Mouse (Mus musculus) forebrain, embryonic 11.5 days (tissue): ENCODE measurements around the gene Hist1h1c. TPM values are rescaled to one million over a fixed set of nuclear protein-coding genes. Genes with fewer than 3 reads are reported as not detected.
A peak's percentile ranks its signal among the peaks of the same experiment; 100 is the strongest.

ENCODE experiments used
- ATAC-seq: fragments of 200-750 bp; cut with Nextera tagmentation; replicated peaks from 2 replicates; pipeline ENCODE4 v1.8.0; 2017; ENCODE audit warnings: moderate TSS enrichment; ENCODE audit not compliant: low FRiP score
- DNase-seq: peaks from one replicate; pipeline ENCODE4 v3.0.0-alpha.2; 2017; ENCODE audit warnings: low spot score
- H3K27ac ChIP-seq: fragments of 300-500 bp; sonication (generic); 2 replicates; pipeline ENCODE4 v1.5.1; 2014; ENCODE audit warnings: low read depth, low read length
- H3K27me3 ChIP-seq: fragments of 300-500 bp; sonication (generic); 2 replicates; pipeline ENCODE4 v1.6.1; 2014; ENCODE audit warnings: mild to moderate bottlenecking, low read length, mixed read lengths; ENCODE audit not compliant: control insufficient read depth, insufficient read depth
- H3K36me3 ChIP-seq: fragments of 300-500 bp; sonication (generic); 2 replicates; pipeline ENCODE4 v1.6.1; 2014; ENCODE audit warnings: mild to moderate bottlenecking, low read length, moderate library complexity, mixed read lengths; ENCODE audit not compliant: control insufficient read depth, insufficient read depth
- H3K4me1 ChIP-seq: fragments of 300-500 bp; sonication (generic); replicated peaks from 2 replicates; pipeline ENCODE4 v1.6.1; 2014; ENCODE audit warnings: low read length, mixed read lengths; ENCODE audit not compliant: control insufficient read depth, insufficient read depth
- H3K4me2 ChIP-seq: fragments of 300-500 bp; sonication (generic); 2 replicates; pipeline ENCODE4 v1.6.1; 2014; ENCODE audit warnings: low read depth, mild to moderate bottlenecking, low read length, moderate library complexity, mixed read lengths; ENCODE audit not compliant: severe bottlenecking
- H3K4me3 ChIP-seq: fragments of 300-500 bp; sonication (generic); 2 replicates; pipeline ENCODE4 v1.5.1; 2014; ENCODE audit warnings: low read depth, low read length
- H3K9ac ChIP-seq: fragments of 300-500 bp; sonication (generic); 2 replicates; pipeline ENCODE4 v1.6.1; 2014; ENCODE audit warnings: low read length
- H3K9me3 ChIP-seq: fragments of 300-500 bp; sonication (generic); 2 replicates; pipeline ENCODE4 v1.6.1; 2016; ENCODE audit warnings: low read length, mixed read lengths; ENCODE audit not compliant: control insufficient read depth
- WGBS: fragments of 180-500 bp; shearing (Covaris S2); extraction: QIAGEN DNeasy Blood & Tissue Kit; methylation state at CpG from one replicate; pipeline ENCODE4 v1.1.7; 2014; 5-methylcytosine and 5-hydroxymethylcytosine counted together
- polyA plus RNA-seq: library from polyadenylated mRNA; unstranded; fragments of >200 nt; fragmentation: Nextera tagmentation; extraction: Ambion mirVana; gene quantifications from 2 replicates; pipeline ENCODE4 v1.2.1, GENCODE M21; 2014

Hist1h1c gene
- polyA plus RNA-seq, 1 experiment from 2014 or later, result 15.2 TPM

DNA sequence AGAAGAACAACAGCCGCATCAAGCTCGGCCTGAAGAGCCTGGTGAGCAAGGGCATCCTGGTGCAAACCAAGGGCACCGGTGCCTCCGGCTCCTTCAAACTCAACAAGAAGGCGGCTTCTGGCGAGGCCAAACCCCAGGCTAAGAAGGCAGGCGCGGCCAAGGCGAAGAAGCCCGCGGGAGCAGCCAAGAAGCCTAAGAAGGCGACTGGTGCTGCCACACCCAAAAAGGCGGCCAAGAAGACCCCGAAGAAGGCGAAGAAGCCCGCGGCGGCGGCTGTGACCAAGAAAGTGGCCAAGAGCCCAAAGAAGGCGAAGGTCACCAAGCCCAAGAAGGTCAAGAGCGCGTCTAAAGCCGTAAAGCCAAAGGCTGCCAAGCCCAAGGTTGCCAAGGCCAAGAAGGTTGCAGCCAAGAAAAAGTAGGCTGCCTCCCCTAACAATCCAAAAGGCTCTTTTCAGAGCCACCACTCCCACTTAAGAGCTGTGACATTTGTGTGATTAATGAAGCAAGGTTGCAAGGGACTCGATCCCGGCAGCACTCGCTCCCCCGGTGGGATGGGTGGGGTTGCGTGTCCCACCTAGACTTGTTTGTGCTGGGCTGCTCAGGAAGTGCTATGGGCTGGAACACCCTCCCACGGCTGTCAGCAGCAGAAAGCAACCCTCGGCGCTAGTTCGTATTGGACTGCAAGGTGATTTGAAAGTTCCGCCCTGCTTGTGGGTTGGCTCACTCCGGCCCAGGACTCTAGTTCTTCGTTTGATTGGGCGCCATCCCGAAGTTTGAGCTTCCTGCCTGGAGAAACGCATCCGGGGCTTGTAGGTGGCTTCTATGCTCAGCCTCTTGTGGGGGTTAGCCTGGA lies 687 bp downstream of the Hist1h1c start:
- H3K4me3 ChIP-seq, result peak overlapping the region; percentile 49
- no peaks in the 10 kb centered on the region for H3K36me3 ChIP-seq
- H3K9me3 ChIP-seq, result no peaks in the 10 kb centered on the region
- peak overlapping the region; percentile 99 for H3K27ac ChIP-seq
- H3K4me1 ChIP-seq, result no peaks in the 10 kb centered on the region; the same call in 1 of the 2 replicates
- peak overlapping the region; percentile 95 for H3K4me2 ChIP-seq
- peak; percentile 84 for ATAC-seq
- under 1% methylated on average over 39 of the region's 39 CpGs for WGBS
- peak overlapping the region; percentile 89 for H3K9ac ChIP-seq
- peak; percentile 95 for DNase-seq
- H3K27me3 ChIP-seq, result no peaks in the 10 kb centered on the region

DNA sequence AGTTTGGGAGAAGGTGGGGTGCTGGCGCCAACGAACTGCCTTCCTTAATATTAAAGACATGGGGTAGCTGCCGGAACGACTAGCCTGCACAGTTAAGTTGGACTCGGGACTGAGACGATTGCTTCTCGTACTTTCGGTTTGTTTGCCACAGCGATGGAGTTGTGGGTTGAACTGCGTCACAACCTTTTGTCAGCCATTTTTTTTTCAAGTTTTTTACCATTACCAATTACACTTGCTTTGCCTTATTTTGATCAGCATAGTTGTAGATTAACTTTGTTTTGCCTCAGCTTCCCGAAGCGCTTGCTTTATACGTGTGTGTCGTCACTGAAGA lies 1.3 kb downstream of the Hist1h1c start:
- H3K9me3 ChIP-seq, result no peaks in the 10 kb centered on the region
- ATAC-seq, result no peak
- 2% methylated on average over 14 of the region's 14 CpGs for WGBS

DNA sequence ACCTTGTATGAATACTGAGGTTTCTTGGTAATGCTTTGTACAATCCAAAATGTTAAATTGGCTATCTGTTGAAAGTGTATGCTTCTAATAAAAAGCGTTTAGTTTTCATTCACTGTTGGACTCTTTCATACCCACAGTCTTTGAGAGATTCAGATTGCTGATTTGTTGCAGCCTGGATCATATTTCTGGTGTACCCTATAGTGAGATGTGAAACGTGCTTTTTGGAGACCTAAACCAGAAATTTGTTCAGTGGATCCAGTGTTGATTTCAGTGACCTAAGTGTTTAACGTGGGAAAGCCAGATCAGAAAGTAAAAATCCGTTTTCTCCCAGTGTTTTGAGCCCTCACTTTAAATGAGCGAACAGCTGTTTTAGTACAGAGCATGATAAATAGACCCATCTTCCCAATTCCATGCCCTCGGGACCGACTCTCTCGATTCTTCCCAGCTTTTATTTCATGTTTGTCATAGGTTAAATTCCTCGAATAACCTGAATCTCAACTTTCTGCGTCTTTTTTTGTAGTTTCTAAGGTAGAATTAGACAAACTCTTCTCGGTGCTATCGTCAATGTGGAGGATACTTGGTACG lies 1.7 kb downstream of the Hist1h1c start:
- Histone ChIP-seq H3K9ac (peak overlapping the region; percentile 89), H3K27ac (peak overlapping the region; percentile 99), H3K36me3 (no peaks in the 10 kb centered on the region), H3K4me2 (peak overlapping the region; percentile 95), H3K9me3 (no peaks in the 10 kb centered on the region), H3K4me1 (no peaks in the 10 kb centered on the region; the same call in 1 of the 2 replicates), H3K4me3 (peak overlapping the region; percentile 49), H3K27me3 (no peaks in the 10 kb centered on the region)
- DNase-seq (no peak), ATAC-seq (no peak)
- 38% methylated on average over 13 of the region's 13 CpGs for WGBS

More for the DNA sequence above, 1.3 kb downstream of the Hist1h1c start:
- Histone ChIP-seq H3K9ac (peak overlapping the region; percentile 89), H3K4me1 (no peaks in the 10 kb centered on the region; the same call in 1 of the 2 replicates), H3K4me3 (peak overlapping the region; percentile 49), H3K27me3 (no peaks in the 10 kb centered on the region), H3K27ac (peak overlapping the region; percentile 99), H3K36me3 (no peaks in the 10 kb centered on the region), H3K4me2 (peak overlapping the region; percentile 95)
- no peak for DNase-seq

DNA sequence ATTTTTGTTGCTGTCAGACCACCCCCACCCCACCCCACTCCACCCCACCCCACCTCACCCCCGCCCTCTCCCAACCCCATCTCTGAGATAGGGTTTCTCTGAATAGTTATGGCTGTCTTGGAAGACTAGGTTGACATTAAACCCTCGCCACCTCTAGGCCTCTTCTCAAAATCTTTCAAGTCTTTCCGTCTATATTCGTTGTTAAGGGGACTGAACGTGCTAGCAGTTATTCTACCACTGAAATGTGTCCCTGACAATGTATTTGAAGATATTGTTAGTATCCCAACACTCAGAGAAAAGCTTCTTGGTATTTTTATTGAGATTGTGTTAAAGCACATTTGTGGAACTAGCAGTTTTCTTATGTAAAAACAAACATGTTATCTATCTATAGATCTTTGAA lies 2.3 kb downstream of the Hist1h1c start:
- ATAC-seq (no peak), DNase-seq (no peak)
- H3K4me3 ChIP-seq, result no peak overlapping the region
- H3K36me3 ChIP-seq, result no peaks in the 10 kb centered on the region
- H3K4me2 ChIP-seq, result peak overlapping the region; percentile 95; the same call in 1 of the 2 replicates
- H3K27ac ChIP-seq, result no peak overlapping the region
- H3K9ac ChIP-seq, result no peak overlapping the region
- no peaks in the 10 kb centered on the region for H3K9me3 ChIP-seq
- WGBS, result 71% methylated on average over 5 of the region's 5 CpGs
- no peaks in the 10 kb centered on the region; the same call in 1 of the 2 replicates for H3K4me1 ChIP-seq
- H3K27me3 ChIP-seq, result no peaks in the 10 kb centered on the region

DNA sequence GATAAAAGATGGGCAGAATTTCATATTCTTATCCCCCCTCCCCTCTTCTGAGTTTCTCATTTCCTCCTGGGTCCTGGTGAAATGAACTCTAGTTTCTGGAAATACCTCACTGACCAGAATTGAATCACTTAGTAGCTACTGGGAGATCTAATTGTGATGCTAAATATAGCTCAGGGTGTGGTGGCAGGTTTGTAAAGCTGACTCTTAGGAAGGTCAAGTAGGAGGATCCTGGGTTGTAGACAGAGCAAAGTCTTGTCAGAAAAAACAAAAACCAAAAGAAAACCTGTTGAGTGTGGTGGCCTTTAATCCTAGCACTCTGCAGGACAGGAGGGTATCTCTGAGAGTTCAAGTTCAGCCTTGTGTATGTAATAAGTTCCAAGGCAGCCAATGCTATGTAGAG lies 3.4 kb downstream of the Hist1h1c start:
- H3K4me3 ChIP-seq, result no peak overlapping the region
- no peak for DNase-seq
- no peaks in the 10 kb centered on the region; the same call in 1 of the 2 replicates for H3K4me1 ChIP-seq
- H3K9ac ChIP-seq, result no peak overlapping the region
- ATAC-seq, result no peak
- no peak overlapping the region for H3K4me2 ChIP-seq
- no peaks in the 10 kb centered on the region for H3K36me3 ChIP-seq
- no peaks in the 10 kb centered on the region for H3K9me3 ChIP-seq
- no peak overlapping the region for H3K27ac ChIP-seq
- H3K27me3 ChIP-seq, result no peaks in the 10 kb centered on the region

DNA sequence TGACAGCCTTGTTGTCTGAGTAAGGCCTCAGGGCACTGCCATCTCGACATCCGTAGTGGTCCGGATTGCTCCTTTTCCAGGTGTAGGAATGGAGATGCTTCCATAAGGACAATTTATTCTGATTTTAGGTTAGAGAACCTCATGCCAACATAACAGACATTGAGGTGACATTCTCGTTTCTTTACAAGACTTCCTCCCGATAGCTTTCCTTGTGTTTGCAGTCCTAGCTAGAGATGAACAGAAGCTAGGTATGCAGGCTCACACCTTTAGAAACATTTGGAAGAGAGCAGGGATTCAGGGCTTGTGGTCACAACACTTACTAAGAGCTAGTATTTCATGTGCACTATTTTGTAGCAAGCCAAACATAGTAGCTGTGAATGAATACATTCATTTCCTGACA lies 4.6 kb downstream of the Hist1h1c start:
- Histone ChIP-seq H3K4me3 (no peak overlapping the region), H3K4me1 (no peaks in the 10 kb centered on the region; the same call in 1 of the 2 replicates), H3K27me3 (no peaks in the 10 kb centered on the region), H3K4me2 (no peak overlapping the region), H3K9ac (no peak overlapping the region), H3K36me3 (no peaks in the 10 kb centered on the region), H3K27ac (peak overlapping the region; percentile 47; the same call in 1 of the 2 replicates), H3K9me3 (no peaks in the 10 kb centered on the region)
- 87% methylated on average over 5 of the region's 5 CpGs for WGBS
- DNase-seq (no peak), ATAC-seq (no peak)

DNA sequence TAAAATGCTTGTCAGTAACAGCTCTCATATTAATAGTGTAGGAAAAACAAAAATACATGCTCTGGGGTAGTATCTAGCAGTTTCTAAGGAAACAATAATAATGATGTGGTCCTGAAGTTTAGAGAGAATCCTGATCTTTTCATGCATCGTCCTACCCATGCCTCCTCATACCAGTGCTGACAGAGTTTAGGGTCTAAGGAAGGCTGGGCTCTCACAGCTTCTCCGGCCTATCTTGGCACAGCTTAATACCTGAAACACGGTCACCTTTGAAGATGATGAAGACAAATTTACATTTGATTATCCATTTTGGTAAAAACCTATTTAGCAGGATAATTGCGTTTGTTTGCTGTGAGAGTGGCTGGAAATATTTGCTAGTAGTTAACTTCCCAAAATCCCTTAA lies 5.4 kb downstream of the Hist1h1c start:
- Histone ChIP-seq H3K4me1 (no peaks in the 10 kb centered on the region; the same call in 1 of the 2 replicates), H3K9ac (peak overlapping the region; percentile 75), H3K4me2 (peak overlapping the region; percentile 58), H3K27me3 (no peaks in the 10 kb centered on the region), H3K27ac (peak overlapping the region; percentile 99), H3K36me3 (no peaks in the 10 kb centered on the region), H3K4me3 (0 out of 2 replicates have a peak overlapping the region, but pooled peaks have one; percentile 38), H3K9me3 (no peaks in the 10 kb centered on the region)
- no peak for DNase-seq
- 53% methylated on average over 4 of the region's 4 CpGs for WGBS
- no peak for ATAC-seq

DNA sequence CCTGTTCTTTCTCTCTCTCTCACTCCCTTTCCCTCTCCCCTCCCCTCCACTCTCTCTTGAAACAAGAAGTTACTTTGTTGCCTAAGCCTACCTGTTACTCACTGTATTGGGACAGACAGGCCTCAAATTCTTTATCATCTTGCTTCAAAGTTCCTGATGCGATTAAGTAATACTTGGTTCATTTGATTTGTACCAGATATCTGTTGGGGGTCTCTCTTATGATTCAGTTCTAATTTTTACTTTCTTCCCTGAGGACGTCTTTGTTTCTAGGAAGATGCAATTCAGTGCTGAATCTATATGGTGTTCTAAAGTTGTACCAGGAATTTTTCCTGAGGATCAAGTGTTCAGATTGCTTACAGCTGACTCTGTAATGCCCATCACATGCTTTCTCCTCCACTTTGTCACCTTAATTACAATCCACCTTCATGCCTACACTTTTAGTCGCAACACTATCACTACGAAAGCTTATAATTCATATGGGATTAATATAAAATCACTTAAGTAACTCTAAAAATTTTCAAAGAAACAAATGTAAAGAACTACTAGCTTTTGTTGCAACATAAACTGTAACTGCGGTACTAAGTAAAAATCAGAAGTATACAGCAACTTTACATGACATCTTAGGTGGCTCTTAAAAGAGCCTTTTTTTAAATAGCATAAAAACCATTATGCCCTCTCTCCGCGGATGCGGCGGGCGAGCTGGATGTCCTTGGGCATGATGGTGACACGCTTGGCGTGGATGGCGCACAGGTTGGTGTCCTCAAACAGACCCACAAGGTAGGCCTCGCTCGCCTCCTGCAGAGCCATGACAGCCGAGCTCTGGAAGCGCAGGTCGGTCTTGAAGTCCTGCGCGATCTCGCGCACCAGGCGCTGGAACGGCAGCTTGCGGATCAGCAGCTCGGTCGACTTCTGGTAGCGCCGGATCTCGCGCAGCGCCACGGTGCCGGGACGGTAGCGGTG lies 6.1 kb downstream of the Hist1h1c start:
- peak overlapping the region; percentile 75 for H3K9ac ChIP-seq
- ATAC-seq, result peak; percentile 0; the same call in 1 of the 2 replicates
- H3K9me3 ChIP-seq, result no peaks in the 10 kb centered on the region
- H3K4me3 ChIP-seq, result peak overlapping the region; percentile 38
- peak overlapping the region; percentile 99 for H3K27ac ChIP-seq
- H3K27me3 ChIP-seq, result no peaks in the 10 kb centered on the region
- no peaks in the 10 kb centered on the region; the same call in 1 of the 2 replicates for H3K4me1 ChIP-seq
- no peak for DNase-seq
- H3K4me2 ChIP-seq, result peak overlapping the region; percentile 58
- 2% methylated on average over 13 of the region's 36 CpGs for WGBS
- H3K36me3 ChIP-seq, result no peaks in the 10 kb centered on the region
